Mouse (Mus musculus) CH12.LX (cell line): ENCODE results near the gene Slc11a1.

ENCODE experiments used
- CHD2 ChIP-seq: IDR thresholded peaks from 2 replicates; pipeline ENCODE4 v1.6.1; 2011; ENCODE audit warnings: low read length, improper control_type of control experiment
- CTCF ChIP-seq, 2 experiments: IDR thresholded peaks in 1 of 2; conservative IDR thresholded peaks in 1 of 2; 2 replicates each; pipeline ENCODE4 v1.5.1; 2011 to 2012; ENCODE audit warnings: low read depth in 2 of 2, low read length in 2 of 2, improper control_type of control experiment in 1 of 2, inconsistent platforms in 1 of 2, mild to moderate bottlenecking in 1 of 2, moderate library complexity in 1 of 2
- E2F4 ChIP-seq: IDR thresholded peaks from 2 replicates; pipeline ENCODE4 v1.6.1; 2011; ENCODE audit warnings: low read depth, low read length, improper control_type of control experiment; ENCODE audit not compliant: insufficient replicate concordance
- ELF1 ChIP-seq: IDR thresholded peaks from 2 replicates; pipeline ENCODE4 v1.6.1; 2014; ENCODE audit warnings: low read depth, mild to moderate bottlenecking, inconsistent platforms, low read length, improper control_type of control experiment
- EP300 ChIP-seq: IDR thresholded peaks from 2 replicates; pipeline ENCODE4 v1.6.1; 2011; ENCODE audit warnings: low read length, improper control_type of control experiment
- HCFC1 ChIP-seq: IDR thresholded peaks from 2 replicates; pipeline ENCODE4 v1.6.1; 2012; ENCODE audit warnings: low read depth, mild to moderate bottlenecking, inconsistent platforms, low read length, improper control_type of control experiment
- MAFK ChIP-seq: IDR thresholded peaks from 2 replicates; pipeline ENCODE4 v1.6.1; 2011; ENCODE audit warnings: low read length, improper control_type of control experiment; ENCODE audit not compliant: insufficient replicate concordance
- MAX ChIP-seq: IDR thresholded peaks from 2 replicates; pipeline ENCODE4 v1.6.1; 2011; ENCODE audit warnings: low read length, improper control_type of control experiment
- MYC ChIP-seq: IDR thresholded peaks from 2 replicates; pipeline ENCODE4 v1.6.1; 2011; ENCODE audit warnings: low read depth, mild to moderate bottlenecking, improper control_type of control experiment, low read length
- NELFE ChIP-seq: IDR thresholded peaks from 2 replicates; pipeline ENCODE4 v1.6.1; 2011; ENCODE audit warnings: low read depth, low read length, improper control_type of control experiment
- POLR2A ChIP-seq: IDR thresholded peaks from 2 replicates; pipeline ENCODE4 v1.6.1; 2011; ENCODE audit warnings: low read depth, mild to moderate bottlenecking, improper control_type of control experiment, low read length
- ZNF384 ChIP-seq: IDR thresholded peaks from 2 replicates; pipeline ENCODE4 v1.6.1; 2012; ENCODE audit warnings: low read depth, low read length, improper control_type of control experiment, inconsistent platforms

GRCm38 (mm10) chr1:74338626-74339025 lies 36.4 kb upstream of the Slc11a1 start:
- TF ChIP-seq E2F4 (no peak), CHD2 (peak; percentile 47), CTCF (conservative IDR thresholded peaks at IDR 0.05 in 1 of 2, IDR thresholded peaks at IDR 0.05 in 1 of 2; ENCODE audit: low read depth in 2 of 2, low read length in 2 of 2) (no peak), MAFK (peak; percentile 47; the same call in 1 of the 2 replicates), MAX (no peak), EP300 (no peak), POLR2A (no peak), HCFC1 (no peak), NELFE (no peak), ELF1 (no peak), ZNF384 (no peak), MYC (no peak)
